Mouse (Mus musculus) neutrophil, adult 83 days (primary cell): ENCODE results near the gene Cenpu. TPM values are rescaled to one million over a fixed set of nuclear protein-coding genes. Genes with fewer than 3 reads are reported as not detected.

Source experiments
- total RNA-seq, 2 experiments: library from RNA; stranded (reverse); gene quantifications; one replicate each; pipeline ENCODE4 v1.2.4; 2023

Cenpu gene
- 10 to 100 TPM; 17.8 to 26.2 TPM for total RNA-seq

DNA sequence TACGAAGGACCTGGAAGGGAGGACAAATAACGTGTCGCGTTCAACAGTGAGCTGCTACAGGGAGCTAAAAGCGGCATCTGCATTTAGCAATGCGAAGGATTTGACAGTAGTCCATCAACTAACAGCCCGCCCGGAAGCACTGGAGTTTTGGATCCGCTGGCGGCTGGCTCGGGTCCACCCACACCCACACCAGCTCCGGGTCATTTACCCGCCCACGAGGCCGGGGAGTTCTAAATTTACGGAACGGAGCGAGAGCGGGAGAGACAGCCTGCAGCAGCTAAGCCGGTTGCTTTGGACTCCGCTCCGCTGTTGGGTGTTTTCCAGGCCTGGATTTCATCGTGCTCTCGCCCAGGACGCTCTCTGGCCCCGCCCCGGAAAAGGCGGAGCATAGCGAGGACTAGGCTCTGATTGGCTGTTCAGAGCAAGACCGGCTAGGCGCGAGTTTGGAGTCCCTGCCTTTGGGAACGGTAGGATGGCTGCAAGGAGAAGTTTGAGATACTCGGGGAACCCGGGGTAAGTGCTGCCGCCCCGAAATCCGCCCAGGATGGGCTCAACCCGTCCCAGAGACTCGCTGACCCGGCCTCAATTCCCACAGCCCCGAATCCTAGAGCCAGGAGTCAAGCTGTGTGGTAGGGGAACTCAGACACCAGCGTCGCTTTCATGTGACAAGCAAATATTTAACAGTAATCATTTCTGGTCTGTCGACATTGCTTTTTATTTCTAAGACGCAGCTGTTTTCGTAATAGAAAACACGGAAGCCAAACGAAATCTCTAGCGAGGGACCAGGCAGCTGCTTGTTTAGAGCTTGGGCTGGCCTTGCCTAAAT, at the start of gene Cenpu:
TSS of gene Cenpu (plus strand) at position 414 of the 826 bp plus-strand sequence.

DNA sequence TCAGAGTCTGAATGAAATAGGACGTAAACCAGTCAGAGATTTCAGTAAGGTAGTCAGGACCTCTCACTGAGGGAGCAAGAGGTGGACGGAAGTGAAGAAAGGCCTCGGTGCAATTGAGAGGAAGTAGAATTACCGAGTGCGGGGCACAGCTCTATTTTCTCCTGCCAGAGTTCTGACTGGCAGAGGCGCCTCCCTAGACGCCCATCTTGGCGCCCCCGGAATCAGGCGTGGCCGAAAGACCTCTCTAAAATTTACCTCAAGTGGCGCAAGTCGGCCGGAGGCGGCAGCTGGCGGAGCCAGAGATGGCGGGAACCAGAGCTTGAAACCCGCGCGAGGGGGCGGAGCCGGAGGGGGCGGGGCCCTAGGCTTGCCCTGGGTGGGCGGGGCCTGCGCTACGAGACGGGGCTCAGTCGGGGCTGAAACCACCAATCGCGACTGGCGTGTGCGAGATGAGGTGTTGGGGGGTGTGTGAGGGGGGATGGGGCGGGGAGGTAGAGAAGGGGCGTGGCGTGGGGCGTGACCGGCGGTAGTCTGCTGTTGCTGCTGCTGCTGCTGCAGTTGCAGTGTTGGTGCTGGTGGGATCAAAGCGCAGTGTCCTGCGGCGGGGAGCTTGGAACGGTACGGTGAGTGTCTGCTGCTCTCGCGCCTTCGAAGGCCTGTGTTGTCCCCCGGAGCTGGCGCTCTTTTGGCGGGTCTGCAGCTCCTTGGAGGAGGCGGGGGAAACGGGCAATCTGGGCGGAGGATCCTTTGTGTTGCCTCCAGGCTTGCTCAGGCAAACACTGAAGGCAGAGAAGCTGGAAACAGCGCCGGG, 65.3 kb downstream of the Cenpu start, which contains the start of the genes Primpol and Casp3:
TSS of gene Primpol (minus strand) at position 334 of the 811 bp plus-strand sequence.
TSS of gene Casp3 (plus strand) at position 413 of the 811 bp plus-strand sequence.

Other genes starting within 250 kb of the Cenpu start
- 100 to 1,000 TPM; 226 to 244 TPM for gene Acsl1, start 81.0 kb upstream of the Cenpu start, total RNA-seq
- gene Primpol, start 65.2 kb downstream of the Cenpu start, total RNA-seq = 10 to 100 TPM; 17.1 to 19.4 TPM
- 10 to 100 TPM; 54.6 to 55.7 TPM for gene Casp3, start 65.3 kb downstream of the Cenpu start, total RNA-seq
- 100 to 1,000 TPM; 154 to 160 TPM for gene Irf2, start 187.7 kb downstream of the Cenpu start, total RNA-seq